In the genomic region with DNA sequence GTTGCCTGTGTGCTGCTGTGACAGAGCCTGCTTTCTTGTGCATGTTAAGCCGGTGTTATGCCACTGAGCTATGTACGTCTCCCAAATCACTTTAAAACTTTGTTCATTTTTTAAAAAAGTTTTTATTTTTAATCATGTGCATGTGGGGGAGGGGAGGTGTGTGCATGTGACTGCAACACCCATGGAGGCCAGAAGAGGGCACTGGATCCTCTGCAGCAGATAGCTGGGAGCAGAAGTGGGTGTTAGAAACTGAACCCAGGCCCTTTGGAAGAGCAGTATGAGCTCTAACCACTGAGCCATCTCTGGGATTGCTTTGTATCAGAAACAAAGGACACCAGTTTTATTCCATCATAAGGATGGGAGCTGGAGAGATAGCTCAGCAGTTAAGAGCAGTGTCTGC, we compare ENCODE assay signal across 12 mouse cellular contexts. TPM values are rescaled to one million over a fixed set of nuclear protein-coding genes. Genes with fewer than 3 reads are reported as not detected.
DNase-seq lines count a peak whose midpoint lies in the region; TF ChIP-seq lines count a peak whose summit lies in the region.
"Had no signal": no experiment of that assay in that cellular context is flagged by ENCODE, and none has a peak within 500 bp of the region (broad histone marks: within the 10 kb centered on the region; RNA-seq: fewer than 3 reads in every experiment).

No protein-coding gene starts in this region.

- TF ChIP-seq POLR2A in kidney, adult 2 months (IDR thresholded peaks at IDR 0.05; ENCODE audit: low read depth, low read length): no peak
- no peak for TF ChIP-seq POLR2A in testis, adult 2 months (IDR thresholded peaks at IDR 0.05; ENCODE audit: control insufficient read depth, low read depth, low read length)
- no peak for TF ChIP-seq POLR2A in bone marrow, adult 2 months (IDR thresholded peaks at IDR 0.05; ENCODE audit: borderline replicate concordance, control insufficient read depth, low read depth, low read length)

- H3K27ac ChIP-seq in kidney, adult 2 months (ENCODE audit: insufficient read depth, low read depth, low read length): no peak overlapping the region
- H3K27ac ChIP-seq in testis, adult 2 months (ENCODE audit: control insufficient read depth, insufficient read depth, low read depth, low read length): no peak overlapping the region
- H3K27ac ChIP-seq in bone marrow, adult 2 months (ENCODE audit: control insufficient read depth, insufficient read depth, low read depth, low read length, poor library complexity): no peak overlapping the region
- no peak overlapping the region for H3K27ac ChIP-seq in limb, embryonic 10.5 days
- H3K27ac ChIP-seq: hindbrain, embryonic 14.5 days; neural tube, embryonic 15.5 days had no signal

- WGBS in kidney, adult 2 months: 95% methylated on average over 2 of the region's 2 CpGs
- WGBS in bone marrow, adult 2 months: 83% methylated on average over 2 of the region's 2 CpGs
- 96% methylated on average over 2 of the region's 2 CpGs for WGBS in limb, embryonic 10.5 days

- no peaks in the 10 kb centered on the region for H3K27me3 ChIP-seq in kidney, adult 2 months (replicated peaks; ENCODE audit: control insufficient read depth, insufficient read depth, low read length)
- H3K27me3 ChIP-seq in testis, adult 2 months (ENCODE audit: control insufficient read depth, insufficient read depth, low read length): no peaks in the 10 kb centered on the region
- no peaks in the 10 kb centered on the region for H3K27me3 ChIP-seq in limb, embryonic 10.5 days (ENCODE audit: low read depth, poor library complexity, severe bottlenecking)
- H3K27me3 ChIP-seq: neural tube, embryonic 15.5 days had no signal

- H3K4me1 ChIP-seq in kidney, adult 2 months (ENCODE audit: control insufficient read depth, insufficient read depth, low read length): no peaks in the 10 kb centered on the region
- peaks cover 4% of the 10 kb centered on the region for H3K4me1 ChIP-seq in testis, adult 2 months (ENCODE audit: control insufficient read depth, insufficient read depth, low read length)
- peaks cover 2% of the 10 kb centered on the region for H3K4me1 ChIP-seq in bone marrow, adult 2 months (ENCODE audit: control insufficient read depth, insufficient read depth, low read length)
- H3K4me1 ChIP-seq in limb, embryonic 10.5 days: peaks cover 28% of the 10 kb centered on the region

- TF ChIP-seq CTCF in kidney, adult 2 months (conservative IDR thresholded peaks at IDR 0.05; ENCODE audit: insufficient read depth, insufficient read length, low read depth, low read length): peak; percentile 26
- TF ChIP-seq CTCF in testis, adult 2 months (IDR thresholded peaks at IDR 0.05; ENCODE audit: control insufficient read depth, insufficient read depth, insufficient replicate concordance, low read depth, low read length): peak; percentile 30; the same call in 1 of the 2 replicates
- peak; percentile 36; the same call in 1 of the 2 replicates for TF ChIP-seq CTCF in bone marrow, adult 2 months (IDR thresholded peaks at IDR 0.05; ENCODE audit: control insufficient read depth, insufficient read depth, low read length)

- H3K9me3 ChIP-seq in limb, embryonic 10.5 days (replicated peaks): no peaks in the 10 kb centered on the region
- H3K9me3 ChIP-seq: neural tube, embryonic 15.5 days had no signal

- H3K4me3 ChIP-seq in kidney, adult 2 months (ENCODE audit: insufficient read depth, low read depth, low read length): no peak overlapping the region
- H3K4me3 ChIP-seq in testis, adult 2 months (ENCODE audit: control insufficient read depth, low read depth, low read length): no peak overlapping the region
- H3K4me3 ChIP-seq in bone marrow, adult 2 months (replicated peaks; ENCODE audit: control insufficient read depth, low read depth, low read length): no peak overlapping the region
- no peak overlapping the region for H3K4me3 ChIP-seq in limb, embryonic 10.5 days
- H3K4me3 ChIP-seq: neural tube, embryonic 15.5 days had no signal

- H3K36me3 ChIP-seq in kidney, adult 2 months (ENCODE audit: control insufficient read depth, insufficient read depth, low read length): no peaks in the 10 kb centered on the region
- H3K36me3 ChIP-seq in testis, adult 2 months (ENCODE audit: control insufficient read depth, insufficient read depth, low read length): no peaks in the 10 kb centered on the region
- H3K36me3 ChIP-seq in limb, embryonic 10.5 days: no peaks in the 10 kb centered on the region
- H3K36me3 ChIP-seq: neural tube, embryonic 15.5 days had no signal

- DNase-seq in kidney, adult 2 months: no peak
- DNase-seq in kidney, adult 8-10 months: no peak
- DNase-seq in testis, postnatal 14 days (ENCODE audit: low spot score): no peak
- no peak for DNase-seq in limb, embryonic 10.5 days (ENCODE audit: low spot score)
- no peak for DNase-seq in cerebellum, postnatal 25 days
- DNase-seq: cerebellum, adult 11-12 months; gastrocnemius, postnatal 25 days; right cerebral cortex, adult 18-20 months had no signal

RNA-seq across cellular contexts. Expression of gene Tmem136, which starts 14.3 kb away (rescaled TPM):
- polyA plus RNA-seq in kidney, adult 2 months (2012; rRNA removed): 12.4 and 13.2 TPM in 2 replicates
- polyA plus RNA-seq in testis, adult 2 months (2012; rRNA removed): 0.30 and 0.80 TPM in 2 replicates
- polyA plus RNA-seq in bone marrow, adult 2 months (2011; ENCODE audit: insufficient read depth, insufficient read length, low replicate concordance, missing spikeins): 2.1 TPM in 1 of 2 replicates, not detected in the other
- polyA plus RNA-seq in limb, embryonic 10.5 days (2016; fragmentation: Nextera tagmentation; extraction: Ambion mirVana): 8.9 and 9.9 TPM in 2 replicates

RNA-seq across cellular contexts. Expression of gene Arhgef12, which starts 23.6 kb away (rescaled TPM):
- 47.6 and 48.0 TPM in 2 replicates for polyA plus RNA-seq in kidney, adult 2 months (2012; rRNA removed)
- 6.9 TPM in 2 replicates for polyA plus RNA-seq in testis, adult 2 months (2012; rRNA removed)
- 21.1 and 29.7 TPM in 2 replicates for polyA plus RNA-seq in bone marrow, adult 2 months (2011; ENCODE audit: insufficient read depth, insufficient read length, low replicate concordance, missing spikeins)
- 9.0 and 9.3 TPM in 2 replicates for polyA plus RNA-seq in limb, embryonic 10.5 days (2016; fragmentation: Nextera tagmentation; extraction: Ambion mirVana)
